Mouse (Mus musculus) liver, adult 2 months (tissue): ENCODE measurements around the gene Golga7b.

ENCODE experiments used
- CTCF ChIP-seq: fragments of 200-500 bp; IDR thresholded peaks from 2 replicates; pipeline ENCODE4 v1.5.1; 2011; ENCODE audit warnings: low read depth, low read length, control low read depth
- POLR2A ChIP-seq: fragments of 200-500 bp; IDR thresholded peaks from 2 replicates; pipeline ENCODE4 v1.6.1; 2011; ENCODE audit warnings: low read length, control low read depth; ENCODE audit not compliant: insufficient read depth; ENCODE audit errors: extremely low read depth

GRCm38 (mm10) chr19:42243401-42243800 is 4.0 kb upstream of the Golga7b start:
- TF ChIP-seq CTCF, result no peak
- TF ChIP-seq POLR2A, result no peak
